Mouse (Mus musculus): ENCODE results near the gene Tlk2.

- TF ChIP-seq CTCF (IDR thresholded peaks at IDR 0.05; ENCODE audit: low read depth, low read length) (no peak), POLR2A (IDR thresholded peaks at IDR 0.05; ENCODE audit: extremely low read depth, insufficient read depth, low read length) (no peak)
Measured at GRCm38 (mm10) chr11:105316121-105316520, 137.5 kb downstream of the Tlk2 start.
